Mouse (Mus musculus): ENCODE data around the gene Mthfr. TPM values are rescaled to one million over a fixed set of nuclear protein-coding genes. Genes with fewer than 3 reads are reported as not detected.

Gene Mthfr
- 14.6 and 16.6 TPM in 2 replicates for polyA plus RNA-seq (2015; fragmentation: Nextera tagmentation; extraction: Ambion mirVana)

GRCm38 (mm10) chr4:148038600-148039253, at the start of gene Mthfr, which contains the start of gene Clcn6:
Mthfr (plus strand) TSS chr4:148039077.
Clcn6 (minus strand) TSS chr4:148038821.
- Histone ChIP-seq H3K4me3 (replicated peaks; ENCODE audit: low read depth, low read length) (peak within 1 kb of the TSS; percentile 81), H3K27ac (peak within 1 kb of the TSS; percentile 87), H3K9ac (ENCODE audit: low read depth, low read length) (peak within 1 kb of the TSS; percentile 69), H3K9me3 (replicated peaks; ENCODE audit: low read length) (no peaks in the 10 kb centered on the region), H3K4me1 (replicated peaks; ENCODE audit: insufficient read depth, low read length) (peaks cover 16% of the 10 kb centered on the region), H3K4me2 (ENCODE audit: low read length) (peak within 1 kb of the TSS; percentile 73), H3K27me3 (ENCODE audit: insufficient read depth, low read length) (no peaks in the 10 kb centered on the region), H3K36me3 (ENCODE audit: insufficient read depth, low read length) (0 out of 2 replicates have a peak, but pooled peaks cover 7% of the 10 kb centered on the region)
- ATAC-seq (replicated peaks; ENCODE audit: low FRiP score, low read depth) (peak; percentile 94), DNase-seq (ENCODE audit: low spot score) (peak; percentile 99)
- TF ChIP-seq CTCF (IDR thresholded peaks at IDR 0.05; ENCODE audit: low read depth), result no peak
- WGBS, result under 1% methylated on average over 54 of the region's 54 CpGs

- WGBS, result 62% methylated on average over 7 of the region's 7 CpGs
- no peak overlapping the region for H3K27ac ChIP-seq
- no peak for ATAC-seq (replicated peaks; ENCODE audit: low FRiP score, low read depth)
- no peak overlapping the region for H3K4me3 ChIP-seq (replicated peaks; ENCODE audit: low read depth, low read length)
- TF ChIP-seq CTCF (IDR thresholded peaks at IDR 0.05; ENCODE audit: low read depth), result no peak
- no peaks in the 10 kb centered on the region for H3K9me3 ChIP-seq (replicated peaks; ENCODE audit: low read length)
- no peak for DNase-seq (ENCODE audit: low spot score)
- H3K4me2 ChIP-seq (ENCODE audit: low read length), result no peak overlapping the region
- H3K36me3 ChIP-seq (ENCODE audit: insufficient read depth, low read length), result no peaks in the 10 kb centered on the region
- no peak overlapping the region for H3K9ac ChIP-seq (ENCODE audit: low read depth, low read length)
- H3K4me1 ChIP-seq (replicated peaks; ENCODE audit: insufficient read depth, low read length), result no peaks in the 10 kb centered on the region
- no peaks in the 10 kb centered on the region for H3K27me3 ChIP-seq (ENCODE audit: insufficient read depth, low read length)
Observed at GRCm38 (mm10) chr4:147993571-147994095, 45.2 kb upstream of the Mthfr start.

- H3K36me3 ChIP-seq (ENCODE audit: insufficient read depth, low read length), result no peaks in the 10 kb centered on the region
- H3K27me3 ChIP-seq (ENCODE audit: insufficient read depth, low read length), result no peaks in the 10 kb centered on the region
- WGBS, result 77% methylated on average over 3 of the region's 3 CpGs
- H3K9ac ChIP-seq (ENCODE audit: low read depth, low read length), result no peak overlapping the region
- no peaks in the 10 kb centered on the region for H3K4me1 ChIP-seq (replicated peaks; ENCODE audit: insufficient read depth, low read length)
- H3K4me2 ChIP-seq (ENCODE audit: low read length), result no peak overlapping the region
- no peak for ATAC-seq (replicated peaks; ENCODE audit: low FRiP score, low read depth)
- no peaks in the 10 kb centered on the region for H3K9me3 ChIP-seq (replicated peaks; ENCODE audit: low read length)
- H3K27ac ChIP-seq, result no peak overlapping the region
- no peak overlapping the region for H3K4me3 ChIP-seq (replicated peaks; ENCODE audit: low read depth, low read length)
- TF ChIP-seq CTCF (IDR thresholded peaks at IDR 0.05; ENCODE audit: low read depth), result no peak
- no peak for DNase-seq (ENCODE audit: low spot score)
Observed at GRCm38 (mm10) chr4:147995311-147995710, 43.6 kb upstream of the Mthfr start.

GRCm38 (mm10) chr4:148000202-148000772, 38.6 kb upstream of the Mthfr start, which contains the start of gene Nppa:
Nppa (plus strand) TSS chr4:148000722.
- DNase-seq (ENCODE audit: low spot score) (no peak), ATAC-seq (replicated peaks; ENCODE audit: low FRiP score, low read depth) (no peak)
- Histone ChIP-seq H3K27me3 (ENCODE audit: insufficient read depth, low read length) (no peaks in the 10 kb centered on the region), H3K9me3 (replicated peaks; ENCODE audit: low read length) (no peaks in the 10 kb centered on the region), H3K9ac (ENCODE audit: low read depth, low read length) (no peak within 1 kb of the TSS), H3K27ac (no peak within 1 kb of the TSS), H3K4me3 (replicated peaks; ENCODE audit: low read depth, low read length) (no peak within 1 kb of the TSS), H3K4me2 (ENCODE audit: low read length) (no peak within 1 kb of the TSS), H3K36me3 (ENCODE audit: insufficient read depth, low read length) (no peaks in the 10 kb centered on the region), H3K4me1 (replicated peaks; ENCODE audit: insufficient read depth, low read length) (no peaks in the 10 kb centered on the region)
- 26% methylated on average over 12 of the region's 12 CpGs for WGBS
- TF ChIP-seq CTCF (IDR thresholded peaks at IDR 0.05; ENCODE audit: low read depth), result no peak

GRCm38 (mm10) chr4:148001013-148001789, 37.7 kb upstream of the Mthfr start:
- DNase-seq (ENCODE audit: low spot score) (no peak), ATAC-seq (replicated peaks; ENCODE audit: low FRiP score, low read depth) (no peak)
- Histone ChIP-seq H3K9me3 (replicated peaks; ENCODE audit: low read length) (no peaks in the 10 kb centered on the region), H3K4me1 (replicated peaks; ENCODE audit: insufficient read depth, low read length) (no peaks in the 10 kb centered on the region), H3K9ac (ENCODE audit: low read depth, low read length) (no peak overlapping the region), H3K27me3 (ENCODE audit: insufficient read depth, low read length) (no peaks in the 10 kb centered on the region), H3K4me3 (replicated peaks; ENCODE audit: low read depth, low read length) (no peak overlapping the region), H3K36me3 (ENCODE audit: insufficient read depth, low read length) (0 out of 2 replicates have a peak, but pooled peaks cover 6% of the 10 kb centered on the region), H3K27ac (no peak overlapping the region), H3K4me2 (ENCODE audit: low read length) (no peak overlapping the region)
- no peak for TF ChIP-seq CTCF (IDR thresholded peaks at IDR 0.05; ENCODE audit: low read depth)
- 79% methylated on average over 17 of the region's 17 CpGs for WGBS

- no peak overlapping the region for H3K9ac ChIP-seq (ENCODE audit: low read depth, low read length)
- H3K36me3 ChIP-seq (ENCODE audit: insufficient read depth, low read length), result peaks cover 12% of the 10 kb centered on the region; the same call in 1 of the 2 replicates
- H3K27me3 ChIP-seq (ENCODE audit: insufficient read depth, low read length), result no peaks in the 10 kb centered on the region
- TF ChIP-seq CTCF (IDR thresholded peaks at IDR 0.05; ENCODE audit: low read depth), result no peak
- ATAC-seq (replicated peaks; ENCODE audit: low FRiP score, low read depth) (no peak), DNase-seq (ENCODE audit: low spot score) (peak; percentile 31)
- 45% methylated on average over 8 of the region's 8 CpGs for WGBS
- H3K27ac ChIP-seq, result no peak overlapping the region
- H3K4me1 ChIP-seq (replicated peaks; ENCODE audit: insufficient read depth, low read length), result no peaks in the 10 kb centered on the region
- no peak overlapping the region for H3K4me2 ChIP-seq (ENCODE audit: low read length)
- H3K4me3 ChIP-seq (replicated peaks; ENCODE audit: low read depth, low read length), result no peak overlapping the region
- no peaks in the 10 kb centered on the region for H3K9me3 ChIP-seq (replicated peaks; ENCODE audit: low read length)
Observed at GRCm38 (mm10) chr4:148001866-148002265, 37.0 kb upstream of the Mthfr start.

Data from kidney, postnatal 0 days (tissue).